Mouse (Mus musculus): Measurements from ENCODE around the gene Tmem214.
"Not testable (repeated sequence)": the region's sequence is repeated elsewhere in the genome, so short reads cannot be mapped to it uniquely, and the experiment has no call there.

Gene Tmem214

GRCm38 (mm10) chr5:30878616-30879015, 10.8 kb downstream of the Tmem214 start:
- DNase-seq (ENCODE audit: low read depth, low spot score): no peak

- DNase-seq (ENCODE audit: low read depth, low spot score): no peak
Observed at GRCm38 (mm10) chr5:30879347-30879943, 11.6 kb downstream of the Tmem214 start.

GRCm38 (mm10) chr5:30881839-30882238, 14.0 kb downstream of the Tmem214 start:
- not testable (repeated sequence) for DNase-seq (ENCODE audit: low read depth, low spot score)

- no peak for DNase-seq (ENCODE audit: low read depth, low spot score)
Observed at GRCm38 (mm10) chr5:30886209-30886608, 18.4 kb downstream of the Tmem214 start.

- no peak for DNase-seq (ENCODE audit: low read depth, low spot score)
Observed at GRCm38 (mm10) chr5:30886731-30887130, 18.9 kb downstream of the Tmem214 start.

- DNase-seq (ENCODE audit: low read depth, low spot score): peak; percentile 99
Observed at GRCm38 (mm10) chr5:30887331-30887761, 19.5 kb downstream of the Tmem214 start.

GRCm38 (mm10) chr5:30887858-30888336, 20.1 kb downstream of the Tmem214 start:
- peak; percentile 95 for DNase-seq (ENCODE audit: low read depth, low spot score)

GRCm38 (mm10) chr5:30888337-30889087, 20.7 kb downstream of the Tmem214 start, which contains the start of gene Agbl5:
Agbl5 (plus strand) TSS chr5:30888694.
- peak; percentile 96 for DNase-seq (ENCODE audit: low read depth, low spot score)

- DNase-seq (ENCODE audit: low read depth, low spot score): peak; percentile 92
Observed at GRCm38 (mm10) chr5:30889088-30889754, 21.4 kb downstream of the Tmem214 start.

- DNase-seq (ENCODE audit: low read depth, low spot score): no peak
Observed at GRCm38 (mm10) chr5:30890375-30890774, 22.6 kb downstream of the Tmem214 start.

- no peak for DNase-seq (ENCODE audit: low read depth, low spot score)
Observed at GRCm38 (mm10) chr5:30901860-30902259, 34.0 kb downstream of the Tmem214 start.

- DNase-seq (ENCODE audit: low read depth, low spot score): peak; percentile 97
Observed at GRCm38 (mm10) chr5:30907413-30908059, 39.7 kb downstream of the Tmem214 start, which contains the start of gene Ost4. Ost4 (minus strand) TSS chr5:30907788.

GRCm38 (mm10) chr5:30908426-30909299, 40.9 kb downstream of the Tmem214 start:
- DNase-seq (ENCODE audit: low read depth, low spot score): no peak

- no peak for DNase-seq (ENCODE audit: low read depth, low spot score)
Observed at GRCm38 (mm10) chr5:30909300-30909659, 41.5 kb downstream of the Tmem214 start.

- no peak for DNase-seq (ENCODE audit: low read depth, low spot score)
Observed at GRCm38 (mm10) chr5:30909863-30910262, 42.1 kb downstream of the Tmem214 start.

- no peak for DNase-seq (ENCODE audit: low read depth, low spot score)
Observed at GRCm38 (mm10) chr5:30910481-30910880, 42.7 kb downstream of the Tmem214 start.

- DNase-seq (ENCODE audit: low read depth, low spot score): no peak
Observed at GRCm38 (mm10) chr5:30912156-30912555, 44.3 kb downstream of the Tmem214 start.

- no peak for DNase-seq (ENCODE audit: low read depth, low spot score)
Observed at GRCm38 (mm10) chr5:30913060-30913841, 45.4 kb downstream of the Tmem214 start, which contains the start of gene Emilin1. Emilin1 (plus strand) TSS chr5:30913402.

GRCm38 (mm10) chr5:30914101-30914635, 46.4 kb downstream of the Tmem214 start:
- no peak for DNase-seq (ENCODE audit: low read depth, low spot score)

- DNase-seq (ENCODE audit: low read depth, low spot score): no peak
Observed at GRCm38 (mm10) chr5:30914849-30915248, 47.0 kb downstream of the Tmem214 start.
